Mouse (Mus musculus): ENCODE measurements around the gene Gm10778. TPM values are rescaled to one million over a fixed set of nuclear protein-coding genes. Genes with fewer than 3 reads are reported as not detected.
"Not testable (repeated sequence)": the region's sequence is repeated elsewhere in the genome, so short reads cannot be mapped to it uniquely, and the experiment has no call there.

Gm10778 gene
- polyA plus RNA-seq, 1 experiment: 0.66 TPM

DNA sequence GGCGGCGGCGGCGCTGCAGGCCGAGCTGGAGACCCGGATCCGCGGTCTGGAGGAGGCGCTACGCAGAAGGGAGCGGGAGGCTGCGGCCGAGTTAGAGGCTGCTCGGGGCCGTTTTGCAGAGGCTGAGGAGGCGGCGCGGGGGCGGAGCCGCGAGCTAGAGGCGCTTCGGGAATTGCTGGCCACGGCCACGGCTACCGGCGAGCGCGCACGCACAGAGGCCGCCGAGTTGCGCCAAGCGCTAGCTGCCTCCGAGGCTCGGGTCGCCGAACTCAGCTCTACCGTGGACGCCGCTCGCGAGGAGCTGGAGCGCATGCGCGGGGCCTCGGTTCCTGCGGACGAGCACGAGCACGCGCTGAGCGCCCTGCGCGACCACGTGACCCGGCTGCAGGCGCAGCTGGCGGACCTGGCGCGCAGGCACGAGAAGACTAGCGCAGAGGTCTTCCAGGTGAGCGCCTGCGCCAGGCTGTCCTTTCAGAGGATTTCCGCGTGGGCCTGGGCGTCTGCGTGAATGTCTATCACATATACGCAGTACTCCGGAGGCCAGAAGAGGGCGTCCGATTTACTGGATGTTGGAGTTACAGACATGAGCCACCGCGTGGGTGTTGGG is 5.3 kb upstream of the Gm10778 start:
- peak overlapping the region; percentile 78 for H3K27ac ChIP-seq (ENCODE audit: insufficient read depth, low read depth, low read length)

DNA sequence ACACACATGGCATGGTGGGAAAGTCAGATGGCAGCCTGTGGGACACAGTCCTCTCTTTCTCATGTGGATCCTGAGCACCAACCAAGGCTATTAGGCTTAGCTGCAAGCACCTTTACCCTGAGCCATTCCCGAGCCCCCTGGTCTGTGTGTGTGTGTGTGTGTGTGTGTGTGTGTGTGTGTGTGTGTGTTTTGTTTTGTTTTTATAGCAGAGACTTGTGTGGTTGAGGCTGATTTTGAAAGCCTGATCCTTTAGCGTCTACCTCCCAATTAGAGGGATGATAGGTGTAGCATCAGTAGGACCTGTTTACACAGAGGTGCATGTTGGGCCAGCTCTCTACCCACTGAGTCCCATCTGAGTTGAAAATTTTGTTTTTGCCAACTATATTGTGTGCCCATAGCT is 4.7 kb upstream of the Gm10778 start:
- H3K27ac ChIP-seq (ENCODE audit: insufficient read depth, low read depth, low read length): peak overlapping the region; percentile 78
- no peak for TF ChIP-seq POLR2A (IDR thresholded peaks at IDR 0.05; ENCODE audit: borderline replicate concordance, low read depth, low read length)
- no peak for TF ChIP-seq CTCF (IDR thresholded peaks at IDR 0.05; ENCODE audit: low read depth, low read length)
- peak overlapping the region; percentile 79 for H3K4me3 ChIP-seq (ENCODE audit: insufficient read depth, low read length)
- peaks cover 13% of the 10 kb centered on the region for H3K4me1 ChIP-seq (ENCODE audit: control insufficient read depth, insufficient read depth, low read length)

More for the DNA sequence above, 5.3 kb upstream of the Gm10778 start:
- TF ChIP-seq CTCF (IDR thresholded peaks at IDR 0.05; ENCODE audit: low read depth, low read length) (peak; percentile 33; the same call in 1 of the 2 replicates), POLR2A (IDR thresholded peaks at IDR 0.05; ENCODE audit: borderline replicate concordance, low read depth, low read length) (no peak)
- peaks cover 12% of the 10 kb centered on the region for H3K4me1 ChIP-seq (ENCODE audit: control insufficient read depth, insufficient read depth, low read length)
- peak overlapping the region; percentile 79 for H3K4me3 ChIP-seq (ENCODE audit: insufficient read depth, low read length)

DNA sequence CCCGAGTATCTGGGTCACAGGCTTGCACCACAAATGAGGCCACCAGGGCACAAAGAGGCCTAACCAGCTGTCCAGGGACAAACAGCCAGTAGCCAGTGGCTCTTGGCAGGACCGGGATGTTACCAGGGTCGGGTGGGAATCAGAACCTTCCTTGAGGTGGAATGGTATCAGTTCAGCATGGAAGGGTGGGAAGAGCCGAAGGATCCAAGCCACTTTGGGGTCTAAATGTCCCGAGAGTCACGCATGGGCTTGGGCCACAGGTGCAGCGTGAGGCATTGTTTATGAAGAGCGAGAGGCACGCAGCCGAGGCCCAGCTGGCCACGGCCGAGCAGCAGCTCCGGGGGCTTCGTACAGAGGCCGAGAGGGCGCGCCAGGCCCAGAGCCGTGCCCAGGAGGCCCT is 4.1 kb upstream of the Gm10778 start:
- peaks cover 13% of the 10 kb centered on the region for H3K4me1 ChIP-seq (ENCODE audit: control insufficient read depth, insufficient read depth, low read length)
- no peak overlapping the region for H3K27ac ChIP-seq (ENCODE audit: insufficient read depth, low read depth, low read length)
- H3K4me3 ChIP-seq (ENCODE audit: insufficient read depth, low read length): peak overlapping the region; percentile 79
- TF ChIP-seq CTCF (IDR thresholded peaks at IDR 0.05; ENCODE audit: low read depth, low read length): no peak
- TF ChIP-seq POLR2A (IDR thresholded peaks at IDR 0.05; ENCODE audit: borderline replicate concordance, low read depth, low read length): no peak

DNA sequence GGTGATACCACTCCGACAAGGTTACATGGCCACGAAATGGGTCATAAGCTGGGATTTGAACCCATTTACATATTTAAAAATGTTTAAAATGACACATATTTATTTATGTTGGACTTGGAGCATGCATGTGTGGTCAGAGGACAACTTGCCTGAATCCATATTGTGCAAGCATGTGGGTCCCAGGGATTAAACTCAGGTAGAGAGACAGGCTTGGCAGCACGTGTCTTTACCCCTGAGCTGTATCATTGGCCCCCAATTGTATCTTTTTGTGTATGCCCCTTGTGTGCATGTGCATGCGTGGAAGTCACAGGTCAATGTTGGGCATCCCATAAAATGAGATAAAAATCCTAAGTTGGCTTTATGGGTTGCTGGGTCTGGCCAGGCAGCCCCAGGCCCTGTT is 3.5 kb upstream of the Gm10778 start:
- Histone ChIP-seq H3K4me1 (ENCODE audit: control insufficient read depth, insufficient read depth, low read length) (peaks cover 13% of the 10 kb centered on the region), H3K4me3 (ENCODE audit: insufficient read depth, low read length) (no peak overlapping the region), H3K27ac (ENCODE audit: insufficient read depth, low read depth, low read length) (no peak overlapping the region)
- TF ChIP-seq CTCF (IDR thresholded peaks at IDR 0.05; ENCODE audit: low read depth, low read length) (no peak), POLR2A (IDR thresholded peaks at IDR 0.05; ENCODE audit: borderline replicate concordance, low read depth, low read length) (no peak)

DNA sequence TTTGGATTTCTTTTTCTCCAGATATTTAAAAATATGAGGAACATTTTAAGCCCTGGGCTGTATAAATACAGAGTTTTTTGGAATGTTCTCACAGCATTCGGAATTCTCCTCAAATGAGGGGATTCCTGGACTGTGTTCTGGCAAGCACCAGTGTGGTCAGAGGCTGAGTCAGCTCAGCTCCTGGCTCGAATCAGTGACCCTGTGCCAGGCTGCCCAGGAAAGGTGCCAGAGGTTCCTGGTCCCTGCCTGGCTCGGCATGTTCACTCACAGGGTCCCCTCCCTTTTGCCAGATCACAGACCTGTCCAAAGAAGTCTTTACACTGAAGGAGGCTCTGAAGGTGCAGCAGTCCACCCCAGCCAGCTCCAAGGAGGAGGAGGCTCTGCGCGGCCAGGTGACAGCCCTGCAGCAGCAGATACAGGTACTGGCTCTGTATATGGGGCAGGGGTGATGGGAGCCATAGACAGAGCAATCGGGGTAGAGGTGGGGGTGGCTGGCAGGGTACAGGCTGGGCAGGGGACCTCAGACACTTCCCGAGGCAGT is 2.8 kb upstream of the Gm10778 start:
- H3K4me1 ChIP-seq (ENCODE audit: control insufficient read depth, insufficient read depth, low read length): peaks cover 13% of the 10 kb centered on the region
- no peak overlapping the region for H3K4me3 ChIP-seq (ENCODE audit: insufficient read depth, low read length)
- H3K27ac ChIP-seq (ENCODE audit: insufficient read depth, low read depth, low read length): no peak overlapping the region
- TF ChIP-seq CTCF (IDR thresholded peaks at IDR 0.05; ENCODE audit: low read depth, low read length): no peak

DNA sequence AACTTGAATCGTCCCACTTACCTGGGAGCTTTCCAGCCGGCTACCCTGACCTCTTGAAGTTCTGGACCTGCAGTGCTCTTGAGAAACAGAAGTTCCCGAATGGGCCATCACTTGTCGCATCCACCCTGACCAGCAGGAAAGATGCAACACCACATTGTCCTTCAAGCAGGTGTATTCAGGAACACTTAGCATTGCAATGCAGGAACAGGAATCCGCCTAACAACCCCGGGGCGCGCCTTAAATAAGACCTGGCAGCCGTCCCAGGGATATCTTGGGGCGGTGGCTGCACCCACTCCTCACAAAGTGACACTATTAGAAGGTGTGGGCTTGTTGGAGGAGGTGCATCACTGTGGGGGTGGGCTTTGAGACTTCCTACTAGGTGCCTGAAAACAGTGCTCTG is 6.3 kb downstream of the Gm10778 start:
- Histone ChIP-seq H3K4me3 (ENCODE audit: insufficient read depth, low read length) (no peak overlapping the region), H3K4me1 (ENCODE audit: control insufficient read depth, insufficient read depth, low read length) (no peaks in the 10 kb centered on the region), H3K27ac (ENCODE audit: insufficient read depth, low read depth, low read length) (no peak overlapping the region)
- no peak for TF ChIP-seq CTCF (IDR thresholded peaks at IDR 0.05; ENCODE audit: low read depth, low read length)
- no peak for TF ChIP-seq POLR2A (IDR thresholded peaks at IDR 0.05; ENCODE audit: borderline replicate concordance, low read depth, low read length)

GRCm38 (mm10) chr10:81656174-81656573 is 7.3 kb downstream of the Gm10778 start:
- Histone ChIP-seq H3K27ac (ENCODE audit: insufficient read depth, low read depth, low read length) (no peak overlapping the region), H3K4me1 (ENCODE audit: control insufficient read depth, insufficient read depth, low read length) (no peaks in the 10 kb centered on the region), H3K4me3 (ENCODE audit: insufficient read depth, low read length) (no peak overlapping the region)
- TF ChIP-seq CTCF (IDR thresholded peaks at IDR 0.05; ENCODE audit: low read depth, low read length) (no peak), POLR2A (IDR thresholded peaks at IDR 0.05; ENCODE audit: borderline replicate concordance, low read depth, low read length) (no peak)

DNA sequence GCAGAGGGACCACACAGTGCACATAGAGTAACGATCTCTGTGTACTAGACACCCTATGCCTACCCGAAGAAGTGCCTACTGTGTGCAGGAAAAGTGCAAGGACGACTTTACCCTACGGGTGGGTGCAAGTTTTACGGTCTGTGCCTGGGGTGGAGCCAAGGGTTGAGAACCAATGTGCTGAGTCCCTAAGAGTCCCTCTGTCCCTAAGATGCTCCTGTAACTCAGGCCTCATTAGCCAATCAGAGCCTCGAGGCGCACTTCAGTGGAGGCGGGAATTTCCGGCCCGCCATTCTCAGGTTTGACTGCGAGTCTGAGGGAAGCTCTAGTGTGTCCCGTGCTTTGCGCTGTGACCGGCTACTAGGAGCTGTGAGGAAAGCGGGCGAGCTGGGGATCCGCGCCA is 38.3 kb downstream of the Gm10778 start:
- H3K27ac ChIP-seq (ENCODE audit: insufficient read depth, low read depth, low read length); H3K4me1 ChIP-seq (ENCODE audit: control insufficient read depth, insufficient read depth, low read length); H3K4me3 ChIP-seq (ENCODE audit: insufficient read depth, low read length): not testable (repeated sequence)

- not testable (repeated sequence) for H3K4me1 ChIP-seq (ENCODE audit: control insufficient read depth, insufficient read depth, low read length)
Measured at GRCm38 (mm10) chr10:81704531-81705301, 55.9 kb downstream of the Gm10778 start, which contains the start of gene Zfp433. Gene Zfp433 (plus strand): TSS chr10:81704825.

More at GRCm38 (mm10) chr10:81704531-81705301, 55.9 kb downstream of the Gm10778 start, which contains the start of gene Zfp433:
- not testable (repeated sequence) for H3K4me3 ChIP-seq (ENCODE audit: insufficient read depth, low read length); H3K27ac ChIP-seq (ENCODE audit: insufficient read depth, low read depth, low read length)

Other genes starting within 250 kb of the Gm10778 start
- gene Nfic, start 193.4 kb upstream of the Gm10778 start, polyA plus RNA-seq (2012; ENCODE audit: insufficient read depth, insufficient read length, missing spikeins): 31.8 and 38.6 TPM in 2 replicates
- not detected in 2 replicates for gene Celf5, start 166.3 kb upstream of the Gm10778 start, polyA plus RNA-seq (2012; ENCODE audit: insufficient read depth, insufficient read length, missing spikeins)
- 37.9 and 40.9 TPM in 2 replicates for gene Ncln, start 152.7 kb upstream of the Gm10778 start, polyA plus RNA-seq (2012; ENCODE audit: insufficient read depth, insufficient read length, missing spikeins)
- 0.46 TPM in 1 of 2 replicates, not detected in the other for gene S1pr4, start 148.9 kb upstream of the Gm10778 start, polyA plus RNA-seq (2012; ENCODE audit: insufficient read depth, insufficient read length, missing spikeins)
- 23.5 and 24.2 TPM in 2 replicates for gene Gna15, start 124.8 kb upstream of the Gm10778 start, polyA plus RNA-seq (2012; ENCODE audit: insufficient read depth, insufficient read length, missing spikeins)
- gene Gna11, start 103.9 kb upstream of the Gm10778 start, polyA plus RNA-seq (2012; ENCODE audit: insufficient read depth, insufficient read length, missing spikeins): 10.1 and 10.5 TPM in 2 replicates
- gene Aes, start 89.6 kb upstream of the Gm10778 start, polyA plus RNA-seq (2012; ENCODE audit: insufficient read depth, insufficient read length, missing spikeins): 478 and 551 TPM in 2 replicates
- 17.9 and 24.5 TPM in 2 replicates for gene Tle2, start 74.5 kb upstream of the Gm10778 start, polyA plus RNA-seq (2012; ENCODE audit: insufficient read depth, insufficient read length, missing spikeins)
- 42.3 and 47.9 TPM in 2 replicates for gene Tle6, start 48.0 kb upstream of the Gm10778 start, polyA plus RNA-seq (2012; ENCODE audit: insufficient read depth, insufficient read length, missing spikeins)
- 0.67 and 0.78 TPM in 2 replicates for gene BC025920, start 42.8 kb upstream of the Gm10778 start, polyA plus RNA-seq (2012; ENCODE audit: insufficient read depth, insufficient read length, missing spikeins)
- gene Sirt6, start 21.3 kb upstream of the Gm10778 start, polyA plus RNA-seq (2012; ENCODE audit: insufficient read depth, insufficient read length, missing spikeins): 10.9 and 13.2 TPM in 2 replicates
- gene Ankrd24, start 20.5 kb upstream of the Gm10778 start, polyA plus RNA-seq (2012; ENCODE audit: insufficient read depth, insufficient read length, missing spikeins): 7.8 and 9.6 TPM in 2 replicates
- 9.4 TPM in 2 replicates for gene Zfp433, start 55.8 kb downstream of the Gm10778 start, polyA plus RNA-seq (2012; ENCODE audit: insufficient read depth, insufficient read length, missing spikeins)
- gene Gm3055, start 122.1 kb downstream of the Gm10778 start, polyA plus RNA-seq (2012; ENCODE audit: insufficient read depth, insufficient read length, missing spikeins): 0.85 and 1.0 TPM in 2 replicates
- 1.5 and 2.1 TPM in 2 replicates for gene Gm4767, start 163.1 kb downstream of the Gm10778 start, polyA plus RNA-seq (2012; ENCODE audit: insufficient read depth, insufficient read length, missing spikeins)
- gene Gm32687, start 214.9 kb downstream of the Gm10778 start, polyA plus RNA-seq (2012; ENCODE audit: insufficient read depth, insufficient read length, missing spikeins): 0.52 TPM in 1 of 2 replicates, not detected in the other

Measured in bone marrow macrophage, adult 2 months (primary cell).